Mouse (Mus musculus): ENCODE measurements around the gene Parp16. TPM values are rescaled to one million over a fixed set of nuclear protein-coding genes. Genes with fewer than 3 reads are reported as not detected.
"Not testable (repeated sequence)": the region's sequence is repeated elsewhere in the genome, so short reads cannot be mapped to it uniquely, and the experiment has no call there.

The Parp16 gene
- polyA plus RNA-seq, 1 experiment: 2.1 TPM

DNA sequence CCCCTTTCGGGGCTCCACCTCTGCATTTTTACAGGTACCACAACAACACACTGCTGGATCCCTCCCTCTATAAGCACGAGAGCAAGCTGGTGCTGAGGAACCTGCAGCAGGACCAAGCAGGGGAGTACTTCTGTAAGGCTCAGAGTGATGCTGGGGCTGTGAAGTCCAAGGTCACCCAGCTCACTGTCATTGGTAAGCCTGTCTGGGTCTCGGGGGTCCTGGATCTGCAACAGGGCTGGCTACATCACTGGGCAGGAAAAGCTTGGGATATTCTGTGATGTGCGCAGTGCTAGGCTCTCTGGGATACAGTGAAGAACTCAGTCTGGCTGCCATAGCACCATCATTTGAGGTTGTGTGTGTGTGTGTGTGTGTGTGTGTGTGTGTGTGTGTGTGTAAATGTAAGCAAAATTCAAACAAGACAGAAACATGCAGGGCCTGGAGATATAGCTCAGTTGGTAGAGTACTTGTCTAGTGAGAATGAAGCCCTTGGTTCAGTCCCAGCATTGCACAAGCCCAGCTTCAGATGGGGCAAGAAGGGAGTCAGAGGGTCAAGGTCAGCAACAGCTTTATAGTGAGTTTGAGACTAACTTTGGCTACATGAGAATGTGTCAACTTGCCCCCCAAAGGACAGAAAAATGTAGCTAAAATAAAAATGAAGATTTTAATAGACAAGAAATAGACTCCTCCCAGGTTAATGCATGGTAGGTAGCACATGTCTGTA is 80.8 kb downstream of the Parp16 start:
- TF ChIP-seq MYOD1 (IDR thresholded peaks at IDR 0.05; ENCODE audit: control insufficient read depth, insufficient read length, low read depth) (no peak), MYOG (IDR thresholded peaks at IDR 0.05; ENCODE audit: control insufficient read depth, extremely low read depth, insufficient read length) (no peak), MAX (IDR thresholded peaks at IDR 0.05) (no peak), CTCF (IDR thresholded peaks at IDR 0.05; ENCODE audit: control insufficient read depth, insufficient read depth, insufficient read length) (no peak), FOSL1 (IDR thresholded peaks at IDR 0.05; ENCODE audit: insufficient read depth, low read length, poor library complexity, severe bottlenecking) (no peak), USF1 (IDR thresholded peaks at IDR 0.05; ENCODE audit: low read depth) (no peak), CEBPB (IDR thresholded peaks at IDR 0.05; ENCODE audit: low read depth) (no peak)
- Histone ChIP-seq H3K4me3 (ENCODE audit: insufficient read depth, poor library complexity, severe bottlenecking) (no peak overlapping the region), H3K27me3 (ENCODE audit: control insufficient read depth, insufficient read depth, insufficient read length) (no peaks in the 10 kb centered on the region), H3ac (ENCODE audit: control insufficient read depth, insufficient read length, low read depth) (no peak overlapping the region), H3K36me3 (ENCODE audit: control insufficient read depth, insufficient read depth) (no peaks in the 10 kb centered on the region), H3K79me3 (ENCODE audit: low read depth) (no peaks in the 10 kb centered on the region), H3K79me2 (ENCODE audit: control insufficient read depth, insufficient read depth) (no peaks in the 10 kb centered on the region)

DNA sequence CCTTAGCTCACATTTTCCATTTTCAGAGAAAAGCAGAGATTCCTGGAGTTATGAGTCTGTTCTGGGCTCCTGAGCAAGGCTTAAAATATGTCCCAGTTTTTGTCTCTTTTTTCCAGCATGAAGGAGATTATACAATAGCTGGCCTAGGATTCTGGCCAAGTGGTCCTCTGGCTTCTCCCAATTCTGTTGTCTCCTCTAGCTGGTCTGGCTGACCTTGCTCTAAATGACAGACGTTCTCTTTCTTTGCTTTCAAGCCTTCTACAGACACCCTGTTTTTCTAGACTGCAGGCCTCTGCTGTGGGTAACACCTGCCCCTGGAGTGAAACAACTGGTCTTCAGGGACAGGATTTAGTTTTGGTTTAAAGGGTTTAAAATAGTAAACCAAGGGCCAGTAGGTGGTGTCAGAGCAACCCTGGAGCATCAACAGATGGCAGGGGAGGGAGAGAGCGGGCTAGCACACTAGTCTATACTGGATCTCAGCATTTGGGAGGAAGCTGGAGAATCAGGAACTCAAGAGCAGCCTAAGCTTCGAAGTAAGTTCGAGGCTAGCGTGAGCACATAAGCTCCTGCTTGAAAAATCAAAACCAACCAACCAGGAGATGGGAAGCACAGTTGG is 86.5 kb downstream of the Parp16 start:
- no peaks in the 10 kb centered on the region for H3K79me3 ChIP-seq (ENCODE audit: low read depth)
- TF ChIP-seq MYOD1 (IDR thresholded peaks at IDR 0.05; ENCODE audit: control insufficient read depth, insufficient read length, low read depth) (no peak), CEBPB (IDR thresholded peaks at IDR 0.05; ENCODE audit: low read depth) (no peak), USF1 (IDR thresholded peaks at IDR 0.05; ENCODE audit: low read depth) (no peak), MAX (IDR thresholded peaks at IDR 0.05) (no peak), FOSL1 (IDR thresholded peaks at IDR 0.05; ENCODE audit: insufficient read depth, low read length, poor library complexity, severe bottlenecking) (no peak), MYOG (IDR thresholded peaks at IDR 0.05; ENCODE audit: control insufficient read depth, extremely low read depth, insufficient read length) (no peak), CTCF (IDR thresholded peaks at IDR 0.05; ENCODE audit: control insufficient read depth, insufficient read depth, insufficient read length) (no peak)
- H3K79me2 ChIP-seq (ENCODE audit: control insufficient read depth, insufficient read depth): no peaks in the 10 kb centered on the region
- no peaks in the 10 kb centered on the region for H3K36me3 ChIP-seq (ENCODE audit: control insufficient read depth, insufficient read depth)
- no peak overlapping the region for H3K4me3 ChIP-seq (ENCODE audit: insufficient read depth, poor library complexity, severe bottlenecking)
- no peaks in the 10 kb centered on the region for H3K27me3 ChIP-seq (ENCODE audit: control insufficient read depth, insufficient read depth, insufficient read length)
- no peak overlapping the region for H3ac ChIP-seq (ENCODE audit: control insufficient read depth, insufficient read length, low read depth)

DNA sequence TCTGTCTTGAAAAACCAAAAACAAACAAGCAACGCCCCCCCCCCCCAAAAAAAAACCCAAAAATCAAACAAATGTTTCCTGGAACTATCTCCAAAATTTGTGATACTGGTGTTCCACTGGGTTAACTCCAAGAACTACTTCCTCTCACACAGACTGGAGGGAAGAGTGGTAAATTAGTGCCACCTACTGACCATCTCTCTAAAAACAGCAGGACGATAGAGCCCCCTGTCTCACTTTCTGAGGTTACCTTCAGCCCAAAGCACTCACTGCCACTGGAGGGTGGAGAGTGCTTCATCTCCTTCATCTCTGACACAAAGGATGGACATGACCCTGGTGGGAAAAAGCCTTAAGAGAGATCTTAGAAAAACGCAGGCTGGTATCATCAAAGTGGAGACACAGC is 88.1 kb downstream of the Parp16 start:
- no peaks in the 10 kb centered on the region for H3K79me3 ChIP-seq (ENCODE audit: low read depth)
- H3K4me3 ChIP-seq (ENCODE audit: insufficient read depth, poor library complexity, severe bottlenecking): no peak overlapping the region
- H3K79me2 ChIP-seq (ENCODE audit: control insufficient read depth, insufficient read depth): no peaks in the 10 kb centered on the region
- H3K27me3 ChIP-seq (ENCODE audit: control insufficient read depth, insufficient read depth, insufficient read length): no peaks in the 10 kb centered on the region
- H3ac ChIP-seq (ENCODE audit: control insufficient read depth, insufficient read length, low read depth): no peak overlapping the region
- H3K36me3 ChIP-seq (ENCODE audit: control insufficient read depth, insufficient read depth): no peaks in the 10 kb centered on the region
- TF ChIP-seq CTCF (IDR thresholded peaks at IDR 0.05; ENCODE audit: control insufficient read depth, insufficient read depth, insufficient read length) (peak; percentile 39), MYOD1 (IDR thresholded peaks at IDR 0.05; ENCODE audit: control insufficient read depth, insufficient read length, low read depth) (no peak)

DNA sequence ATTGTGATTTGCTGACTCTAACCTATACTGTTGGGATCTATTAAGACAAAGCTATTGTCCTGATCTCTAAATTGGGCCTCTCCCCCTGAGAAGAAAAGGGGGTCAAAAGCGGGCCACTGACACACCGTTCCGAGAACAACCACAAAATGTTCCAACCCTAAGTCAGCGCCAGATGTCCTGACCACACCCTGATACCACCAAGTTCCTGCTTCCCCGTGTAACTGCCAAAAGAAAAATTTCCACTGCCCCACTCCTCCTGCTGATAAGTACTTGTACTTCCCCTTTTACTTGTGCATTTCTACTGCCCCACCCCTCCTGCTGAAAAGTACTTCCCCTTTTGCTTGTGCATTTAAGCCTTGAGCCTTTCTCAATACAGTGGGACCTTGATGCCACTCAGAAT is 93.1 kb downstream of the Parp16 start:
- not testable (repeated sequence) for H3K27me3 ChIP-seq (ENCODE audit: control insufficient read depth, insufficient read depth, insufficient read length); H3ac ChIP-seq (ENCODE audit: control insufficient read depth, insufficient read length, low read depth); H3K36me3 ChIP-seq (ENCODE audit: control insufficient read depth, insufficient read depth); H3K79me2 ChIP-seq (ENCODE audit: control insufficient read depth, insufficient read depth); H3K79me3 ChIP-seq (ENCODE audit: low read depth); H3K4me3 ChIP-seq (ENCODE audit: insufficient read depth, poor library complexity, severe bottlenecking)

Other genes with a start within 250 kb of the Parp16 start
- not detected for gene Slc24a1, start 243.7 kb upstream of the Parp16 start, polyA plus RNA-seq (2012; fragmentation: generic; extraction: Trizol)
- gene Ints14, start 234.4 kb upstream of the Parp16 start, polyA plus RNA-seq (2012; fragmentation: generic; extraction: Trizol): 20.5 TPM
- gene Hacd3, start 173.7 kb upstream of the Parp16 start, polyA plus RNA-seq (2012; fragmentation: generic; extraction: Trizol): 22.9 TPM
- 15.5 TPM for gene Dpp8, start 162.9 kb upstream of the Parp16 start, polyA plus RNA-seq (2012; fragmentation: generic; extraction: Trizol)
- gene Igdcc4, start 93.9 kb upstream of the Parp16 start, polyA plus RNA-seq (2012; fragmentation: generic; extraction: Trizol): 0.76 TPM
- not detected for gene Igdcc3, start 54.2 kb upstream of the Parp16 start, polyA plus RNA-seq (2012; fragmentation: generic; extraction: Trizol)
- gene Cilp, start 69.8 kb downstream of the Parp16 start, polyA plus RNA-seq (2012; fragmentation: generic; extraction: Trizol): 0.01 TPM
- gene Clpx, start 98.9 kb downstream of the Parp16 start, polyA plus RNA-seq (2012; fragmentation: generic; extraction: Trizol): 9.3 TPM
- 9.7 TPM for gene Pdcd7, start 150.8 kb downstream of the Parp16 start, polyA plus RNA-seq (2012; fragmentation: generic; extraction: Trizol)
- 0.21 TPM for gene Ubap1l, start 165.7 kb downstream of the Parp16 start, polyA plus RNA-seq (2012; fragmentation: generic; extraction: Trizol)
- not detected for gene Kbtbd13, start 196.3 kb downstream of the Parp16 start, polyA plus RNA-seq (2012; fragmentation: generic; extraction: Trizol)
- 0.05 TPM for gene Rasl12, start 203.2 kb downstream of the Parp16 start, polyA plus RNA-seq (2012; fragmentation: generic; extraction: Trizol)
- gene Slc51b, start 227.6 kb downstream of the Parp16 start, polyA plus RNA-seq (2012; fragmentation: generic; extraction: Trizol): not detected
- 7.1 TPM for gene Mtfmt, start 240.4 kb downstream of the Parp16 start, polyA plus RNA-seq (2012; fragmentation: generic; extraction: Trizol)

Measured in C2C12 (cell line).